Mouse (Mus musculus): ENCODE data around the gene Pdx1. TPM values are rescaled to one million over a fixed set of nuclear protein-coding genes. Genes with fewer than 3 reads are reported as not detected.

The Pdx1 gene
- total and polyA plus RNA-seq, 3 experiments = not detected

DNA sequence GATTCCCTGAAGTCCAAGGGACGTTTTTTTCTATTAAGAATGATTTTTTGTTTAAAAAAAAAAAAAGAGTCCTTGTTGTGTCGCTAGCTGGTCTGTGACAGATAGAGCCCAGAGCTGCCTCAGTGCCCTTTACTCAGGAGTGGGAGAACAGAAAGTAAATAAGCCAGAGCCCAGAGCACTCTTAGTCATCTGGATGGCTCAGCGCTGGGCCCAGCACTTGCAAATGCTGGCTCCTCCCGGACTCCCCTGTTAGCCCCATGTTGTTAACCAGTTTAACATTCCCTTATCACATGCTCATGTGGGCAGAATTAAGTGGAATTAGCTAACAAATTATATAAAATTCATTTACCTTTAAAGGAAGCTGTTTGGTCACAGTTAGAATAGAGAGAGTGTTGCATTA is 5.8 kb upstream of the Pdx1 start:
- no peaks in the 10 kb centered on the region for H3K9me3 ChIP-seq (replicated peaks; ENCODE audit: insufficient read depth, low read length)
- H3K27me3 ChIP-seq (ENCODE audit: control insufficient read depth in 1 of 2, insufficient read depth in 2 of 2, low read length in 2 of 2) = no peaks in the 10 kb centered on the region
- no peaks in the 10 kb centered on the region for H3K4me1 ChIP-seq (ENCODE audit: control insufficient read depth in 1 of 2, insufficient read depth in 2 of 2, low read length in 2 of 2)
- H3K79me2 ChIP-seq (ENCODE audit: control insufficient read depth, insufficient read depth, low read length, poor library complexity) = no peaks in the 10 kb centered on the region
- H3K4me3 ChIP-seq (ENCODE audit: control insufficient read depth in 1 of 2, insufficient read depth in 1 of 2, low read depth in 2 of 2, low read length in 2 of 2) = no peak overlapping the region
- H3K36me3 ChIP-seq (ENCODE audit: control insufficient read depth in 1 of 2, insufficient read depth in 2 of 2, low read length in 2 of 2) = no peaks in the 10 kb centered on the region
- no peak overlapping the region for H3K27ac ChIP-seq (ENCODE audit: control insufficient read depth, low read depth, low read length)
- TF ChIP-seq GATA1 (IDR thresholded peaks at IDR 0.05; ENCODE audit: low read depth, low read length) (no peak), MYB (IDR thresholded peaks at IDR 0.05; ENCODE audit: low read depth, low read length) (no peak), EP300 (IDR thresholded peaks at IDR 0.05; ENCODE audit: low read depth in 1 of 2, low read length in 2 of 2) (no peak), TAL1 (IDR thresholded peaks at IDR 0.05; ENCODE audit: low read length) (no peak), MAX (IDR thresholded peaks at IDR 0.05; ENCODE audit: low read length) (no peak), RAD21 (IDR thresholded peaks at IDR 0.05; ENCODE audit: low read depth, low read length) (no peak)
- no peak overlapping the region for H3K9ac ChIP-seq (ENCODE audit: control insufficient read depth, low read depth, low read length, poor library complexity, severe bottlenecking)
- no peak for DNase-seq (ENCODE audit: low read depth, low spot score)

DNA sequence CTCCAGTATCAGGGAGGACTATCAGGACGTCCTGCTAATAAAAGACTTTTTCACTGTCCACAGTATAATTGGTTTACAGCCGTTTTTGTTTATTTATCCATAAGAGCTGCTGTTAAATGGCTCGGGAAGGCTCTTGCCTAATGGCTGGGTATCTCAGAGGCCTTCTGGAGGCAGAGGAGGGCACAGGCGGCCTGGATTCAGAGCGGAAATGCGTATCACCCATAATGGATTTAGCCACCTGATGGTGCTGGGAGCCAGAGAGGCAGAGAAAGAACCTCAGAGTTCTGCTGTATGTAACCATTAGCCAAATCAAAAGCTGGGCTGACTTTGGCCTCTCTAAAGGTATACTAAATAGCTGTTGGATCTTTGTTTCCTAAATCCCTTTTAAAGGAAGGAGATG is 2.3 kb upstream of the Pdx1 start:
- H3K4me1 ChIP-seq (ENCODE audit: control insufficient read depth in 1 of 2, insufficient read depth in 2 of 2, low read length in 2 of 2) = no peaks in the 10 kb centered on the region
- no peaks in the 10 kb centered on the region for H3K27me3 ChIP-seq (ENCODE audit: control insufficient read depth in 1 of 2, insufficient read depth in 2 of 2, low read length in 2 of 2)
- DNase-seq (ENCODE audit: low read depth, low spot score) = no peak
- TF ChIP-seq SIN3A (IDR thresholded peaks at IDR 0.05; ENCODE audit: low read length) = no peak
- no peak for TF ChIP-seq MAZ (IDR thresholded peaks at IDR 0.05; ENCODE audit: low read depth, low read length)
- H3K27ac ChIP-seq (ENCODE audit: control insufficient read depth, low read depth, low read length) = no peak overlapping the region
- no peaks in the 10 kb centered on the region for H3K36me3 ChIP-seq (ENCODE audit: control insufficient read depth in 1 of 2, insufficient read depth in 2 of 2, low read length in 2 of 2)
- no peaks in the 10 kb centered on the region for H3K79me2 ChIP-seq (ENCODE audit: control insufficient read depth, insufficient read depth, low read length, poor library complexity)
- H3K9ac ChIP-seq (ENCODE audit: control insufficient read depth, low read depth, low read length, poor library complexity, severe bottlenecking) = no peak overlapping the region
- no peaks in the 10 kb centered on the region for H3K9me3 ChIP-seq (replicated peaks; ENCODE audit: insufficient read depth, low read length)
- no peak overlapping the region for H3K4me3 ChIP-seq (ENCODE audit: control insufficient read depth in 1 of 2, insufficient read depth in 1 of 2, low read depth in 2 of 2, low read length in 2 of 2)

DNA sequence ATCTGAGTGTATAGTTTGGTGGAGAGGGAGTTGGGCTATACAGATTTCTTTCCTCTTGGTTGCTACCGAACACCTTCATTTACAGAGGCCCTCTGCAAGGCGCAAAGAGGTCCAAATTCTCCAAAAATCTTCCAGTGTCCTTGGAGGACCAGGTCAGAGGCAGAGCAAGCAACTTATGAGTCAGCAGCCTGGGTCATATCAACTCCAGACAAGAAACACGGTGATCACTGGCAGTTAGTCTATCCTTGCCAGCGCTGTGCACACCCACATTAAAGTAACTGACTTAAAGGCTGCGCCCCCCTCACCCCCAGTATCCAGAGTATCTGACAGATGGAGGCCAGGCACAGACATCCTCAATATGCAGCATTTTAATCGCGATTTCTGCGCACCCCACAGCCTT is 1.0 kb upstream of the Pdx1 start:
- Histone ChIP-seq H3K4me3 (ENCODE audit: control insufficient read depth in 1 of 2, insufficient read depth in 1 of 2, low read depth in 2 of 2, low read length in 2 of 2) (no peak overlapping the region), H3K79me2 (ENCODE audit: control insufficient read depth, insufficient read depth, low read length, poor library complexity) (no peaks in the 10 kb centered on the region), H3K27ac (ENCODE audit: control insufficient read depth, low read depth, low read length) (no peak overlapping the region), H3K4me1 (ENCODE audit: control insufficient read depth in 1 of 2, insufficient read depth in 2 of 2, low read length in 2 of 2) (no peaks in the 10 kb centered on the region), H3K9ac (ENCODE audit: control insufficient read depth, low read depth, low read length, poor library complexity, severe bottlenecking) (no peak overlapping the region), H3K27me3 (ENCODE audit: control insufficient read depth in 1 of 2, insufficient read depth in 2 of 2, low read length in 2 of 2) (no peaks in the 10 kb centered on the region), H3K9me3 (replicated peaks; ENCODE audit: insufficient read depth, low read length) (no peaks in the 10 kb centered on the region), H3K36me3 (ENCODE audit: control insufficient read depth in 1 of 2, insufficient read depth in 2 of 2, low read length in 2 of 2) (no peaks in the 10 kb centered on the region)
- DNase-seq (ENCODE audit: low read depth, low spot score) = no peak
- TF ChIP-seq RCOR1 (IDR thresholded peaks at IDR 0.05; ENCODE audit: low read depth, low read length) (no peak), GATA1 (IDR thresholded peaks at IDR 0.05; ENCODE audit: low read depth, low read length) (no peak), CHD1 (IDR thresholded peaks at IDR 0.05; ENCODE audit: low read depth, low read length) (no peak), TBP (IDR thresholded peaks at IDR 0.05; ENCODE audit: low read depth, low read length) (no peak), POLR2A (IDR thresholded peaks at IDR 0.05; ENCODE audit: control insufficient read depth in 1 of 2, insufficient read depth in 1 of 2, low read depth in 1 of 2, low read length in 2 of 2, poor library complexity in 1 of 2) (no peak), NRF1 (IDR thresholded peaks at IDR 0.05; ENCODE audit: insufficient read depth, low read depth, low read length, poor library complexity, severe bottlenecking) (no peak), ELF1 (IDR thresholded peaks at IDR 0.05; ENCODE audit: low read depth, low read length) (no peak)

Measured in MEL (cell line).